Mouse (Mus musculus): ENCODE data around the gene Barhl1. TPM values are rescaled to one million over a fixed set of nuclear protein-coding genes. Genes with fewer than 3 reads are reported as not detected.
A peak's percentile ranks its signal among the peaks of the same experiment; 100 is the strongest.

The Barhl1 gene
- total RNA-seq (2021): under 1 TPM in 1 of 2 experiments, not detected in 1; 0.79 TPM
- long read RNA-seq, experiment 1: 0 reads
- long read RNA-seq, experiment 2: 0 reads

DNA sequence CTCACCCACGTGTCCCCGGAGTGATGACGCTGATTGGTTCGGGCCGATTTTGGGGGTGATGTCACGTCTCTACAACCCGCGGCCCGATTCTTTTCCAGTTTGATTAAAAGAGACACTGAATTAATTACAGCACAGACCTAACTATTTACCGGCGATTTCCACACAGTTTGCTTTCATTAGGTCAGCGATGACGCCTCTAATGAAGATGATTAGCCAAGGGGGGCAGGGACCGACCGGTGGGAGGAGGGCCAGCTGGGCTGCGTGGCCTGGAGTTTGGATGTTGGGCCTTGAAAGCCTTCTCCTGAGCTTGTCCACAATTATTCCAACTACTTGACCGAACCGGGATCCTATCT is at the start of gene Barhl1:
Gene Barhl1 (minus strand): TSS at position 156 of the 353 bp plus-strand sequence.
- DNase-seq (ENCODE audit: low spot score in 2 of 2): no peak

DNA sequence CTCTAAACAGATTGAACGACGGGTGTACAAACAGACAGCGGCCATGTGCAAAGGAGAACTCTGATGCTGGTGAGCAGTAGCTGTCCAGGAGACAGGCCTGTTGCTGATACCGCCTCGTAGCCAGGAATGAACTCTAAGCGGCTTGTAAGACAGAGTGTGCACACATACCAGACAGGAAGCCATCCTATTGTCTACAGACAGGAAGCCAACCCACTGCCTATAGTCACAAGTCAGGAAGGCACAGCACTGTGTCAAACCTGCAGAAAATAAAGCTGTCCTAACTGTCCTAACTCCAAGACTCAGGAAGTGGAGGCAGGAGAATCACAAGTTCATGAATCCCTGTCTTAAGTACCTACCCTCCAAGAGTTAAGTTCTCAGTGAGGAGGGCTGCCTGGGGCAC is 47.1 kb upstream of the Barhl1 start:
- no peak for DNase-seq (ENCODE audit: low spot score in 2 of 2)

DNA sequence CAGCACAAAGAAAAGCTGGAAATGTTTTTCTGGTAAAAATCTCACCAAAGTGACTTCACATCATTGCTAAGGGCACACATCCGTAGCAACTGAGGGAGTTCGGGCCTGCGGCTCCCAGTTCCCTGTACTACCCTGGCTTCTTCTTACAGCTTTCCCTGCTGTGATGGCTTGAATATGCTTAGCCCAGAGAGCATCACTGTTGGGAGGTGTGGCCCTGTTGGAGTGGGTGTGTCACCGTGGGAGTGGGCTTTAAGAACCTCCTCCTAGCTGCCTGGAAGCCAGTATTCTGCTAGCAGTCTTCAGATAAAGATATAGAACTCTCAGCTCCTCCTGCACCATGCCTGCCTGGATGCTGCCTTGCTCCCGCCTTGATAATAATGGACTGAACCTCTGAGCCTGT is 45.2 kb upstream of the Barhl1 start:
- no peak for DNase-seq (ENCODE audit: low spot score in 2 of 2)

DNA sequence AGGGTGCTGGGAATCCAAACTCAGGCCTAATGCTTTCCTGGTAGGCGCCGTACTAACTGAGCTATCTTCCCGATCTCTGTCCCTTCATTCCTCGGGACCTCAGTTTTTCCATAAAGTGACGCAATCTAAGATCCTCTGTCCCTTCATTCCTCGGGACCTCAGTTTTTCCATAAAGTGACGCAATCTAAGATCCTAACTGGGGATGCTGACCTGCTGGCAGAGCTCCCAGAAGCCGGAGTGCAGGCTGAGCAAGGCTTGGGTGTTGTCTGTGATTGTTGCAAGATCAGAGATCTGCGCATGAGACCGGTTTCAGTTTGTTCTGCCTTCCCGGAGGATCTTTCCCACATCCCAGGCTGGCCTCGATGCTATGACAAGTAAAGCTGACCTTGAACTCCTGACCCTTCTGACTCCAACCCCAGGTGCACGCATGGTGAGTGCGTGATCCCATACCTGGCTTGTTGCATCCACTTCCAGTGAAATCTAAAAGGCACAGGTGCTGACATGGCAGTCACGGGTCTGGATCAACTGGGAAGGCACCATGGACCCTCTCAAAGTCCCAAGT is 44.6 kb upstream of the Barhl1 start:
- no peak for DNase-seq (ENCODE audit: low spot score in 2 of 2)

DNA sequence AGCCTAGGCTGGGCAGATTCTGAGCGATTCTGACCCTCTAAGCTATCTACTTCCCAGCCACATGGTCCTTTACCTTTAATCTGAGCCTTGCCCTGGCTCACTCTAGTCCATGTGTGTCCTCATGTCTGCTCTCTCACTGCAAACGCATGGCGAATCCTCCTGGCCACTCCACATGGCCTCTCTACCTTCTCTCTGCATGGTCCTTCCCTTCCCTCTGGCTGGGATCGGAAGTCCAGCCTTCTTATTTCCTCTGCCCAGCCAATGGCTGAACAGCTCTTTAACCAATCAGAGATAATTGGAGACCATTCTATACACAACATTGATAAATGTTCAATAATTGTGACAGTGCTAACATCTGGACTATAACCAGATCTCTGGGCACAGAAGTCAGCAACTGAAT is 40.4 kb upstream of the Barhl1 start:
- DNase-seq (ENCODE audit: low spot score in 2 of 2): no peak

DNA sequence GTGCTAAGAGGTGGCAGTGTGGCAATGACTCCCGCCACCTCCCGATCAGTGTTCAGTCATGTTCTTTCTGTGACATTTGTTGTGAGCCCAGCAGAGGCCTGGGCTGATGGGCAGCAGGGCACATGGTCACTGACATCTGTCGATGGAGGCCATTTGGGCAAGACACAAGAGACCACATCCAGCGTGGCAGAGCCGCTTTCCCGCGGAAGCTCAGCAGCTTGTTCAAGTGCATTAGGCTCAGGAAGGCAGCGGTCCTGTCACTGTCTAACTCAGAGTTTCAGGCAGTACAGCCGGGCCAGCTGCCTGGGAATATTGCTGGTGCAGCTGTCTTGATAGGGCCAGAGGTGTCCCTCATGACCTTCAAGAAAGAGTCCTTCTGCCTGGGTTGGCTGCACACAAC is 38.1 kb upstream of the Barhl1 start:
- no peak for DNase-seq (ENCODE audit: low spot score in 2 of 2)

DNA sequence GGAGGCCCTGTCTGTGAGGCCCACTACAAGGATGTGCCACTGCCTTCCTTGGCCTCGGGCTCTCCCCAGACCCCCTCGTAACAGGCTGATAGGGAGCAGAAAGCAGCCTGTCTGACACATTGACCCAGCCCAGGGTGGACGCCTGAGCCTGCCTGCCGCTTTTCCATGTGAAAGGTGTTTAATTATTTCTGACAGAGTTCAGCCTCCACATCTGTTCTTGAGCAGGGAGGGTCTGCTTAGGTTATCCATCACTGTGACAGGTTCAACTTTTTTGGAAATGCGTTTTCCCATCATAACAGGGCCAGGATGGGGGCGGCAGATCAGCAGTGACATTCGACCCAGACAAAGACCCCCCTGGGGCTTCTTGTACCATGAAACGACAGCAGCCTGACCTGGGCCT is 36.5 kb upstream of the Barhl1 start:
- DNase-seq (ENCODE audit: low spot score in 2 of 2): no peak

DNA sequence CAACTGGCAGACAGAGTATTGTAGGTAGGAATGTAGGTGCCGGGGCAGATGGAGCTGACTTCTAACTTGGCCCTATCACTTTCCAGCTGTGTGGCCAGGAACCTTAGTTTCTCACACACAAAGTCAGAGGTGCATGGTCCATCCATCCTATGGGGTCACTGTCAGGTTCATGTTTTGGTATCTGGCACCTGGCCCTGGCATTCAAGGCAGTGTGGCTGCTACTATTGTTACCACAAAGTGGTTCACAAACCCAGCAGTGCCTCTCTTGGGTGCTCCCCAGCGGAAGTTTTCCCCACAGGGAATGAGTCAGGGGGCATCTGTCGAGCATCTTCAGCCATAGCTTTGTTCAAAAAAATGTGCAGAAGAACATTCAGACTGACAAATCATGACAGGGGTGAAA is 29.8 kb upstream of the Barhl1 start:
- no peak for DNase-seq (ENCODE audit: low spot score in 2 of 2)

DNA sequence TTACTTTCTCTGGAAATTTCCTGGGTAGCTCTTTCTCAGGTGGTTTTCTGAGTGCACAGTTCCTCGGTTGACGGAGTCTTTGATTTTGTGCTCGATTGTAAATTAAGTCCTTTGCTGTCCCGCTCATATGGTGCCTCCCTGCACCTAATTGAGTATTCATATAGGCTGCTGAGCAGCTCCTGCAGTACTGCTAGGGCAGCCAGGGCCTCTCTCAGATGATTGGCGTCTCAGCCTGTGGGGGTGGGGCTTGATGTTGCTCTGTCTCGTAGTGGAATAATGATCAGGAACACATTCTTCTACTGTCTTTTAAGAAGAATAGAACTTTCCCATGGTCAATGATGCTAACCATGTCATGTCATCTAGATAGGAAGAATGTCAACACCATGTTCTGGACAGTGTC is 28.9 kb upstream of the Barhl1 start:
- DNase-seq (ENCODE audit: low spot score in 2 of 2): no peak

DNA sequence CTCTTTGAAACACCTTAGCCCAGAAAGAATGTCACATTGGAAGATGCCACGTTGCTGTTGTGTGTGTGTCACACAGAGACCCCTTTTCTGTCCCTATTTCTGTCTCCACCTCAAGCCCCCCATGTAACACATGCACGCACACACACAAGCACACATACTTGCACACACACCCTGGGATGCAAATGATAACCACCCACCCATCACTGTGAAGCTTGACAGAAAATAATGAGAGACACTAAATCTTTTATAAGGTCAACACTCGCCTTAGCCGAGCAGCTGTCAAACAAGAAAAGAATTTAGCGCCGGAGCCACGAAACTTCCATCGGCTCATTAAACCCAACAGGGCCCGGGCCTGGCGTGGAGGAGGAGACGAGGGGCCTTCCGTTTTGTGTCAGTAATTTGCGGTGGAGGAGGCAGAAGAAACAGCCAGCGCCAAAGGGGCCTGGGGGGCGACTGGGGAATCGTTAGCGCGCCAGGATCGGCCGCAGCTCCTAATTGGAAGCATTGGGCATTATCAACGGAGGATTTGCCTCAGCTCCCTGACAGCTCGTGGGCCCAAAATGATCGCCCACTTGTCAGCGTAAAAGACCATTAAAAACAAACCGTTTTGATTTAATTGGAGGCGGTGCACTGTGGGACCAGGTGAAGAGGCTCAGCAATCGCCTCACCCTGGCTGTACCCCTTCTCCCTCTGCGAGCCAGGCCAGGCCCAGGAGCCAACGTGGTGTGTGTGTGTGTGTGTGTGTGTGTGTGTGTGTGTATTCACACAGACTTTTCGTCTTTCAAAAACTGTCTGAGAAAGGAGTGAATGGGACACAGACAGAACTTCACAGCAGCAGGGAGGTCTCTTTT is 27.4 kb upstream of the Barhl1 start:
- no peak for DNase-seq (ENCODE audit: low spot score in 2 of 2)

DNA sequence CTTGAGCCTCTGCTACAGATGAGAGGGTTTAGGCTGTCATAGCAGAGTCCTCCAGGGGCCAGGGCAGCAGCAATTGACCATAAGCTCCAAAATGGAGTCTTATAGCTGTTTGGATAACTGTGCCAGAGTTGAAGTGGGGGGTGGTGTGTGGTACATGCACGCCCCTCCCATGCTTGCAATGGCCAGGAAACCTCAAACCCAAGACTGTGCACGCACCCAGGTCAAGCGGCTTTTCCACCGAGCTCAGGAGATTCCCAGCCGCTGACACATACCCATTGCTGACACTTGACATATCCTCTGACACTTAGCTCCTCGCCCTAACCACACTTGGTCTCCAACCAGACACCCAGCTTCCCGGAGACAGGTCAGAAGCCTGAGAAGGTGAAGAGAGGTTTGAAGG is 22.5 kb upstream of the Barhl1 start:
- no peak for DNase-seq (ENCODE audit: low spot score in 2 of 2)

DNA sequence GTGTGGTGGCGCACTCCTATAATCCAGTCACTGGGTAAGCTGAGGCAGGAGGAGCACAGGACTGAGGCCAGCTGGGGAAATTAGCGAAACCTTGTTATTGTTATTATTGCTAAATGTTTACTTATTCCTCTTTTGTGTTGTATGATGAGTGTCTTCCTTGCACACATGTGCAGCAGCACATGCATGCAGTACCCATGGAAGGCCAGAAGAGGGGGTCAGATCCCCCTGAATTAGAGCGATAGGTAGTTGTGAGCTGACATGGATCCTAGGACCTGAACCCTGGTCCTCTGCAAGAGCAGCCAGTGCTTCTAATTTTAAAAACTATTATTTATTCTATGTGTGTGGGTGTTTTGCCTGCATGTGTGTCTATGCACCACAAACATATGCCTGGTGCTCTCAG is 14.1 kb upstream of the Barhl1 start:
- no peak for DNase-seq (ENCODE audit: low spot score in 2 of 2)

DNA sequence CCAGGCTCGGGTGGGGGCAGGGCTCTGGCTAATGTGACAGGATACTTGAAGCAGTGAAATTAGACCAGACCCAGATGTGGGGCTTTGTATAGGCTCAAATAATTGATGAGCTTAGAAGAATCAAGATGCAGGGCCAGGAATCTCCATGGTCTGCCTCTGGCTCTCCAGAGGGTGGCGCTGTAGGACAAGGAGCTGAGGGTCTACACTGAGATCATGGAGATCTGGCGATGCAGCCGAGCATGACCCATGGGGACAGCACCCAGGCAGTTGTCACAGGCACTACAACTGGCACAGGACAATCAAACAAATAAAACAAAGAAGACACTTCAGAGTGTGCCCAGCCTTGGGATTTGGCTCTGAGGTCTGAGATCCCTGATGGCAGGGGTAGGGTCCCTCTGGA is 7.4 kb upstream of the Barhl1 start:
- peak; percentile 55 to 77 for DNase-seq (ENCODE audit: low spot score in 2 of 2)

DNA sequence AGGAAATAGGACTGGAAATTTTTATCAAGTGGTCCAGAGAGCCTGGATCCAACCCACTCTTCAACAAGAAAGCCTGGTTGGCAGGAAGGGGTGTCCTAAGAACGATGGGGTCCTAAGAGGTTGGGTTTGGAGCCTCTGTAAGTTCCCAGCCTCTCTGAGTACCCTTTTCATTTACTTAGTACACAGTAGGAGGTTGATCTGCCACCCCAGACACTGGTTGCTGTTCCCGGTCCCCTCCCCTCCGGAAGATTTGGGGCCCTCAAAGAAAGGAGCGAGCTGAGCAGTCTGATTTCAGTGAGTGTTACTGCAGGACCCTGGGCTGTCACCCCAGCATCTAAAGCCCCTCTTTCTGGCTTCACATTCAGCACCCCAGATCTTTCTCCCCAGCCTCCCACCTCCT is 2.5 kb upstream of the Barhl1 start:
- no peak for DNase-seq (ENCODE audit: low spot score in 2 of 2)

DNA sequence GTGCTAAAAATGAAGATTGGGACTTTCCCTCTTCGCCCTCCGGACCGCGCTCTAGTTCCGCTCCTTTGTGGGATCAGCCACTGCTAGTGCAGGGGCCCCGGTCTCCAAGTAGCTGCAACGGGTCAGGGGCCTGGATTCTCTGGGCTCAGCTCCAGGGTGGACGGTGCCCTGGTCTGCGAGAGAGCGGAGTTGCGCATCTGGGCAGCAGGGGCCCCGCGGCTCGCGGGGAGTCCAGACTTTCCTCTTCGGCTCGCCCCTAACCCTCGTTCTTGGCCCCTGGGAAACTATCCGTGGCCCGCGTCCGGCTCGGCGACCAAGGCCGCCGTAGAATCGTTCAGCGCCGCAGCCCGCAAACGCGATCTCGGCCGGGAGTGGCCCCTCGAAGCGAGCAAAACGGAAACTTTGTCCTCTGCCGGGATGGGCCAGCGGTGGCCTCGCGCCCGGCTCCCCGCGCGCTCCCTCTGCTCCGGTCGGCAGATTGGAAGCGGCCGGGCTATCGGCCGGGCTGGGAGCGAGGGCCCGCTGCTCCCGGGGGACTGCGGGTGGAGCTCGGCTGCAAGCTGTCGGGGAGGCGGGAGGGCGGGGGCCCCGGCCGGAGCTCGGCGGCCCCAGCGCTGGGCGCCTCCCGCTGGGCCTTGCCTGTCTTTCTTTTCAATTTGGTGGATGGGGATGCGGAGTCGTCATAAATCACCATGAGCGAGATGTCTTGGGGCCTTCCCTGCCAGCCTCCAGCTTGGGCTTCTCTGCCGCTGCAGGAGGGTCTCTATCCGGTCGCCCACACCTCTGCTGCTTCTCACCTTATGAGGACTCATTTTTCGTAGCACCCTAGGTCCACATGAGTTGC is 1.3 kb upstream of the Barhl1 start:
- DNase-seq (ENCODE audit: low spot score in 2 of 2): no peak

DNA sequence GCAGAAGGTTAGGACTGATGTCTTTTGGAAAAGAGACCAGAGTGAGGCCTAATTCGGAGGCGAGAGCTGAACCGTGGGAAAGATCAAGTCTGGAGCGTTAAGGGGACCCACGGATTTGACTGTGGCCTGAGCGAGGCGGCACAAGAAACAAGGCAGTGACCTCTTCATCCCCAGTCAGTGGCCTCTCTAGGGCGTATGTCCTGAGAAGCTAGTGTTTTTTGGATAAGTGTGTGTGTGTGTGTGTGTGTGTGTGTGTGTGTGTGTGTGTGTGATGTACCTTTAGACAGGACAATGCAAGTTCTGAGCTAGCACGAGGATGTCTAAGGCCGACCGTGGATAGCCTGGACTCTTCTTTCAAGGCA is 669 bp upstream of the Barhl1 start:
- DNase-seq (ENCODE audit: low spot score in 2 of 2): no peak

DNA sequence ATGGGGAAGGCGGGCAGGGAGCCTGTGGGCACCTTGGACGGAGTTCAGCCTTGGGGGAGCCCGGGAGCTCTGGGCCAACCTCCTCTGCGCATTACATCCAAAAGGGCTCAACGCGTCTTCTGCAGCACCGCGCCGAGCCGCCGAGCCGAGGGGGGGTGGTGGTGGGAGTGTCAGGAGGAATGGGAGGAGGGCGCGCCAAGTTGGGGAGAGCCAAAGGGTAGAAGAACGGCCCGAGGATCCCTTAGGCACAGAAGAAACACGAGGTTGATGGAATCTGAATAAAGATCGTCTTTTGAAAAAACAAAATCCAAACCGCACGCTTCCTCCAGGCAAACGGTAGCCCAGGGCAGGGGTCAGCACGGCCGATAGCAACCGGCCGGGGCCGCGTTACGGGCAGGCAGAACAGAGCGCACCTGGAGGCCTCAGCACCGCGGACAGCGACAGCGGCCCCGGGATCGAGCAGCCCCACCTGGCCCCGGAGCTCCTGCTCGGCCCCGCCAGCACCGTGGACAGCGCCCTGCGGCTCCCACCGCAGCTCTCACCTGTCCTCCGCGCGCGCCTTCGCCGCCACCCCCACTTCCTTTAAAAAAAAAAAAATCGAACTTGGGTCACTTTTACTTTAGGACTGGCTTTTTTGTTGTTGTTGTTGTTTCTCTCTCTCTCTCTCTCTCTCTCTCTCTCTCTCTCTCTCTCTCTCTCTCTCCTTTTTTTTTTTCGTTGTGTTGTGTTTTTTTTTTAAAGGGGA is 528 bp downstream of the Barhl1 start:
- DNase-seq (ENCODE audit: low spot score in 2 of 2): no peak

DNA sequence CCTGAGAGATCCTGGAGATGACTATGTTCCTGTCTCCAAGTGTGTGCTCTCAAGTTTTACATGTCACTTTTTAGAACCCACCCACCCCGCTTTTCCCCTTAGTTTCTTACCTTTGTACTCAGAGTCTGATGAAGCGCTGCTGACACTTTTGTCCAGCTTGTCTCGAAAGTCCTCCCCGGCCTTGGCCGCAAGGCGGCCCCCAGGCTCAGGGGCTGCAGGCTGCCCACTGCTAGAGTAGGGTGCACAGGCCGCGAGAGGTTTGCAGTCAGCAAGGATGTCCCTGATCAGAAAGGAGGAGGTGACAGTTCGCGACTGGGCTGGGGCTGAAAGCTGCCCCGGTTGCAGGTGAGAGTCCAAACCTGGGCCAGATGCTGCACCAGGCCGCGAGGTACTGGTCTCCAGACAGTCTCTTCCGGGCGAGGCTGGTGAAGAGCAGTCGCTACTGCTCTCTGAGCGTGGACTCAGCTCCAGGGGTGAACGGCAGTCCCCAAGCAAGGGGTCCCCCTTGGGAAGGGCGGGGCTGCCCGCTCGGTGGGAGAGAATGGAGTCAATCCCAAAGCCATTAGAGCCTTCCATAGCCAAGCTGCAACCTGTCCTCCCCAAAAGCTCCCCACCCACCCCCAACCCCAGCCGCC is 1.2 kb downstream of the Barhl1 start:
- no peak for DNase-seq (ENCODE audit: low spot score in 2 of 2)

DNA sequence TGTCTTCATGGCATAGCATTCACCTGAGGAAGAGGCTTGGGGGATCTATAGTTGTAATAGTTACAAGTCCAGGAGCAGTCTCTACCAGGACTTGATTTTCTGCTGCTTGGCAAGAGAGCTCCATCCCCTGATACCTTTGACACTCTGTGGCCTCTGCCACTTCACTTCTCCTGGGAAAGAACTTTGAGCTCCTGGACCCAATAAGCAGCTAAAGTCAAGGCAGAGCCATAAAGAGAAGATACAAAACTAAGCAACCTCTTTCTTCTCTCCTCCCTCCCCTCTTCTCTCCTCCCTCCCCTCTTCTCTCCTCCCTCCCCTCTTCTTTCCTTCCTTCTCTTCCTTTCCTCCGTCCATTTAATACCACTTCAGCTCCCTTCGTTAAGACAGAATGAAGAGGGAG is 2.3 kb downstream of the Barhl1 start:
- DNase-seq (ENCODE audit: low spot score in 2 of 2): no peak

DNA sequence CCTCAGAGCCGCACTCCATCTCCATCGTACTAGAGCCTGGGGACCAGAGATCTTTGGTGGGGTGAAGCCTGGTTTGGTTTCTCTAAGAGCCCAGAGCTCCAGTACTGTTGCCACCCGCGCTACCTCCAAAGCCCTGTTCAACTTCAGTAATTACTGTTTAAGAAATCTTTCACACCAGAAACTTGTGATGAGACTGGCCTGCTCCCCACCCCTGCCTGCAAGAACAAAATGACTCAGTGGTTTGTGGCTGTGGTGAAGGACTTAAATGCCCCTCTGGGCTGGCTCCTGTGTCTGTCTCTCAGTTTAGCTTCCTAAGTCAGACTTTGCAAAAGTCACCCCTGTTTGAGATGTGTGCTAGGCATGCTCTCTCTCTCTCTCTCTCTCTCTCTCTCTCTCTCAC is 3.5 kb downstream of the Barhl1 start:
- DNase-seq (ENCODE audit: low spot score in 2 of 2): no peak

All from adrenal gland, postnatal 4 days (tissue).